Mouse (Mus musculus) spleen, adult 2 months (tissue): ENCODE measurements around the gene Hoga1. TPM values are rescaled to one million over a fixed set of nuclear protein-coding genes. Genes with fewer than 3 reads are reported as not detected.

Experiments used
- DNase-seq, 2 experiments: peaks; one replicate each; pipeline versions ENCODE4 v3.0.0 to v3.0.0-alpha.2; 2012 to 2021; ENCODE audit warnings: low spot score in 2 of 2, low read depth in 1 of 2
- H3K27ac ChIP-seq: fragments of 200-500 bp; 2 replicates; pipeline ENCODE4 v1.5.1; 2012; ENCODE audit warnings: low read length, inconsistent platforms; ENCODE audit not compliant: insufficient read depth
- H3K27me3 ChIP-seq: fragments of 200-500 bp; 2 replicates; pipeline ENCODE4 v1.6.1; 2012; ENCODE audit warnings: mild to moderate bottlenecking, moderate library complexity, low read length, inconsistent platforms; ENCODE audit not compliant: control insufficient read depth, insufficient read depth
- H3K36me3 ChIP-seq: fragments of 200-500 bp; 2 replicates; pipeline ENCODE4 v1.6.1; 2012; ENCODE audit warnings: mild to moderate bottlenecking, low read length, inconsistent platforms; ENCODE audit not compliant: control insufficient read depth, insufficient read depth
- H3K4me1 ChIP-seq: fragments of 200-500 bp; 2 replicates; pipeline ENCODE4 v1.6.1; 2011; ENCODE audit warnings: inconsistent platforms; ENCODE audit not compliant: control insufficient read depth, insufficient read depth, insufficient read length
- H3K4me3 ChIP-seq: fragments of 200-500 bp; 2 replicates; pipeline ENCODE4 v1.5.1; 2011; ENCODE audit warnings: mild to moderate bottlenecking, inconsistent platforms; ENCODE audit not compliant: insufficient read depth, insufficient read length; ENCODE audit errors: extremely low read depth
- CTCF ChIP-seq: fragments of 200-500 bp; IDR thresholded peaks from 2 replicates; pipeline ENCODE4 v1.5.1; 2011; ENCODE audit warnings: mild to moderate bottlenecking, inconsistent platforms; ENCODE audit not compliant: insufficient read depth, insufficient read length, insufficient replicate concordance; ENCODE audit errors: extremely low read depth
- POLR2A ChIP-seq: fragments of 200-500 bp; IDR thresholded peaks from 2 replicates; pipeline ENCODE4 v1.6.1; 2011; ENCODE audit warnings: low read depth, low read length, inconsistent platforms
- WGBS: fragments of 180-500 bp; shearing (Covaris S2); methylation state at CpG from one replicate; pipeline ENCODE4 v1.1.7; 2018; 5-methylcytosine and 5-hydroxymethylcytosine counted together
- polyA plus RNA-seq: library from polyadenylated mRNA; depleted of rRNA; stranded (reverse); fragments of >200 nt; gene quantifications from 2 replicates; pipeline ENCODE4 v1.2.3, GENCODE M21; 2012

Hoga1 gene
- polyA plus RNA-seq, 1 experiment: 2.0 TPM

DNA sequence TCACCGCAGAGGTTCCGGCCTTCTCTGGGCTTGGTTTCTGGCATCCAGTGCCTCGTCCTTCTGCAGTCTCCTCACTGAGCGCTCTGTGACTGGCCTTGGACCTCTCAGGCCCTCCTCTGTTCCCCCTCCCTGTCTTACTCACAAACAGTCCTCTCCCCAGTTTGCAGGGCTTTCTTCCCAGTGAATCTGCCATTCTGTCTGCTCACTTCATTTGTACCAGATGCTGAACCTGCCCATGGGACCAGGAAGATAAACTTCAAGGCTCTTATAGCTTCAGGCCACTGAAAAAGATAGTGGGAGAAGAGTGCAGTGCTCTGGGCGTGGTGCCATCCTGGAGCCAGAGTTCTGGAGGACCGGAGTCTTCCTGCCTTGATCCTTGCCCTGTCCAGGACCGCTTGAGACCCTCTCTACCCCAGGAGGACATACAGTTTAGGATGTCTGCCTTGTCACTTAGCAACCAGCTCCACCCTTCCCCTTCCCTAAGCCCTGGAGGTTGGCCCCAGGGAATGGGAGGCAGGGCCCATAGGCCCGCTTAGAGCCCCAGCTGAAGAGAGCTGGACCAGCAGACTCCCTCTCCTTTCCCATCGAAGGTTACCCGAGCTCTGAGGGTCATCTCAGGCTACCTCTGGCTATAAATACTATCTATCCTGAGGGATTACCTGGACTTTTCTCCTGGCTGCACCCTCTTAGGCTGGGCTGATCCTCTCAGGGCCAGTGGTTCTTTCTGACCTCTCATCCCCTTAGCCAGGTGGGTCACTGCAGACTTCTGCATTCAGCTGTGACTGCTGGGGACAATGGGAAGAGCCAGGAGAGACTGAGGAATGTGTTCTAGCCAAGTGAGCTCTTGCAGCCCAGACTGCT is 23.5 kb upstream of the Hoga1 start:
- no peak overlapping the region for H3K4me3 ChIP-seq
- 79% methylated on average over 10 of the region's 10 CpGs for WGBS
- H3K36me3 ChIP-seq: no peaks in the 10 kb centered on the region
- H3K27ac ChIP-seq: no peak overlapping the region
- no peak for TF ChIP-seq CTCF
- no peak for TF ChIP-seq POLR2A
- no peaks in the 10 kb centered on the region for H3K4me1 ChIP-seq
- H3K27me3 ChIP-seq: no peaks in the 10 kb centered on the region
- no peak for DNase-seq

DNA sequence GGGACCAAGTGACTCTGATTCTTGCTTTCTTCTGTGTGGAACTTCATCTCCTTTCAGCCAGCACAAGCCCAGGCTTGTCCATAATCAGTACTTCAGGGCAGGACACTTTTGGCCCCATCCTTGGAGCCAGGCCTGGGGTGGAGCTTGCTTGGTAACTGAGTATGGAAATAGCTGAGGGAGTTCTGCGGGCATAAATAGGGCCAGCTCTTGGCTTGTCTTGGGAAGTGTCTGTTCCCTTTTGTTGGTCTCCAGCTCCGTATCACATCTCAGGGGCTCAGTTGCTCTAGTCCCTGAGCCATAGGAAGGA is 22.9 kb upstream of the Hoga1 start:
- Histone ChIP-seq H3K4me3 (no peak overlapping the region), H3K4me1 (no peaks in the 10 kb centered on the region), H3K27ac (no peak overlapping the region), H3K36me3 (no peaks in the 10 kb centered on the region), H3K27me3 (no peaks in the 10 kb centered on the region)
- DNase-seq: no peak
- TF ChIP-seq POLR2A: no peak
- no peak for TF ChIP-seq CTCF
- WGBS: 83% methylated on average over 2 of the region's 2 CpGs

DNA sequence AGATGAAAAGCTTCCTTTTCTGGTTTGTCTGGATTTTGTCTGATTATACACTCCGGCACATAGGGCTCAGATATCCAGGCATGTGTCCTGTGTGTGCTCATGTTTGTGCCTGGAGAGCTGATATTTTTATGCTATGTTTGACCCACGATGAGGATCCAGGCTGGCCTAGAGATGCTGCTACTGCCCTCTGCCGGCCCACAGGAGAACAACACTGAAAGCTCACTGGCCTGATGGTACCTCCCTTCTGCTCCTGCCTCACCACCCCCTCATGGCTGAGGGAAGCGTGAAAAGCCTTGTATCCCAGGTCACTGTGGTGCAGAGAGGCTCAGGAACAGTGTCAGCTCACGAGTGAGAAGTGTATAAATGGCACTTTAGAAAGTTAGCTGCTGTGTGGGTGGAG is 19.3 kb upstream of the Hoga1 start:
- no peak overlapping the region for H3K4me3 ChIP-seq
- DNase-seq: peak; percentile 28 to 69
- no peaks in the 10 kb centered on the region for H3K27me3 ChIP-seq
- no peaks in the 10 kb centered on the region for H3K36me3 ChIP-seq
- TF ChIP-seq CTCF (peak; percentile 87; the same call in 1 of the 2 replicates), POLR2A (no peak)
- H3K27ac ChIP-seq: no peak overlapping the region
- H3K4me1 ChIP-seq: no peaks in the 10 kb centered on the region
- 8% methylated on average over 5 of the region's 5 CpGs for WGBS

DNA sequence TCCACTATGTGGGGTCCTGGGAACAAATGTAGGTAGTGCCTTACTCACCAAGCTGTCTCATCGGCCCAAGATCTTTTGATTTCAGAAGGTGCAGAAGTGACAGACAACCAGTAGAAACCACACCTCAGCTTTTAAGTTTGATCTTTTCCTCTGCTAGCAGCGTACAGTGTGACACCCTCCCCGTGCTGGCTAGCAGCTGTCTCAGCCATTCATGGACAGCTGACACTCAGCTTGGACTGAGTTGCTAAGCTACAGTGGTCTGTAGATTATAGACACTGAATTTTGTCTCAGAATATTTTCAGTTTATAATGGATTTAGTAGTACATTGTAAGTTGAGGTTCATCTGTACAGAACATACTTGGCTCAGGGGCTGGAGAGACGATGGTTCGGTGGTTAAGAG is 14.3 kb upstream of the Hoga1 start:
- peaks cover 2% of the 10 kb centered on the region; the same call in 1 of the 2 replicates for H3K36me3 ChIP-seq
- no peaks in the 10 kb centered on the region for H3K4me1 ChIP-seq
- H3K27ac ChIP-seq: no peak overlapping the region
- no peak overlapping the region for H3K4me3 ChIP-seq
- 72% methylated on average over 5 of the region's 5 CpGs for WGBS
- DNase-seq: no peak
- TF ChIP-seq POLR2A (no peak), CTCF (no peak)
- no peaks in the 10 kb centered on the region for H3K27me3 ChIP-seq

DNA sequence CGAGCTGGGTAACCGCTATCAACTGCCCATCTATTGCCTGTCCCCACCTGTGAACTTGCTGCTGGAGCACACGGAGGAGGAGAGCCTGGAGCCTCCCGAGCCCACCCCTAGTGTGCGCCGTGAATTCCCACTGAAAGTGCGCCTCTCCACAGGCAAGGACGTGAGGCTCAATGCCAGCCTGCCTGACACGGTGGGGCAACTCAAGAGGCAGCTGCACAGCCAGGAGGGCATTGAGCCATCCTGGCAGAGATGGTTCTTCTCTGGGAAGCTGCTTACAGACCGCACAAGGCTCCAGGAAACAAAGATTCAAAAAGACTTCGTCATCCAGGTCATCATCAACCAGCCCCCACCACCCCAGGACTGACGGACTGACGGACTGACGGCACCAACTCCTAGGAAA is 11.8 kb upstream of the Hoga1 start:
- Histone ChIP-seq H3K27ac (no peak overlapping the region), H3K4me1 (no peaks in the 10 kb centered on the region), H3K4me3 (no peak overlapping the region), H3K36me3 (peaks cover 2% of the 10 kb centered on the region; the same call in 1 of the 2 replicates), H3K27me3 (no peaks in the 10 kb centered on the region)
- no peak for DNase-seq
- no peak for TF ChIP-seq CTCF
- TF ChIP-seq POLR2A: no peak
- 94% methylated on average over 14 of the region's 14 CpGs for WGBS

DNA sequence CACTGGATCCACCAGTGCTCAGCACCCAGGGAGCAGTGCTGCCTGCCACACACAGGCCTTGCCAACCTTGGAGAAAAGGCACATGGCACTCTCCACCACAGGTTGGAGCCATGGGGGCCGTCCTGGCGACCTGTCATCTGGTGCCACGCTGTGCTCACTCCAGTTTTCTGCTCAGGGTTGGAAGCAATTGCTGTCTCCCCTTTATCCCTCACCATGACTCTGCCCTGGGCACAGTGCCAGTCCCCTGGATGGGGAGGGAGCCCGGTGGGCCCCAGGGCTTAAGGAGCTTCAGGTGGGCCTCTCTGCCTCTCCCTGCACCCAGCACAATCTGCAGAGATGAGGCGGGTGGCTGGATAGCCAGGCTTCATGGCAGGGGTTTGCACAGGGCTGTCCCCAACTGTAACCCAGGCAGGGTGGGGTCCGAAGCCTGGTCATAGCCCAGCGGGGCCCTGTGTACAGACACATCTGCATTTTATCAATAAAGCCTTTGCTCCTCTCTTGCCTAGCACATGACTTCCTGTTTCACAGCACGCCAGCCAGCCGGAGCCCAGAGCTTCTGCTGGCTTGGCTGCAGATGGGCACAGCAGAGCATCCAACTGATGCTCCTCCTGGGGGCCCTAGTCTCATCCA is 11.1 kb upstream of the Hoga1 start:
- 67% methylated on average over 9 of the region's 9 CpGs for WGBS
- H3K4me1 ChIP-seq: no peaks in the 10 kb centered on the region
- no peaks in the 10 kb centered on the region for H3K27me3 ChIP-seq
- H3K27ac ChIP-seq: no peak overlapping the region
- TF ChIP-seq CTCF: no peak
- TF ChIP-seq POLR2A: no peak
- H3K36me3 ChIP-seq: peaks cover 2% of the 10 kb centered on the region; the same call in 1 of the 2 replicates
- no peak for DNase-seq
- no peak overlapping the region for H3K4me3 ChIP-seq

DNA sequence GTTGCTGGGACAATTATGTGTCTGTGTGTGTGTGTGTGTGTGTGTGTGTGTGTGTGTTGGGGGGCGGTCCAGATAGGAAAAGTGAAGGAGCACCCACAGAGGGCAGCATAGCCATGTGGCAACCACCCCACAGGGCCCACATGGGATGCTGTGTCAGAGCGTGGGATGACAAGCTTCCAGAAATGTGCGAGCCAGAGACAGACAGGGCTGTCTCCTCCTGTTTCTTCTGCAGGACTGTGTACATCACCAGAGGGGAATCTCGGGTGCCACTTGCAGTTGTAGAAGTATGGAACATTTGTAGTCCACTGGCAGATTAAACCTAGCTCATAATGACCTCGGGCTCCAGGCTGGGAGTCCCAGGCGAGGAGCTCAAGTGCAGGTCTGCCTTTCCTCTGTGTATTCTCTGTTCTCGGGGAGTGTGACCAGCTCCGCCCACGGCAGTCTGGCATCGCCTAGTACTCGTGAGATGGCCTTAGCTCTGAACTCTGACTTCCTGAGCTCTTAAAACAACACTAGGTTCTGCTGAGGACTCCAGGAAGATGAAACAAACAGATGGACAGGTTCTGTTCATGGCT is 10.4 kb upstream of the Hoga1 start:
- Histone ChIP-seq H3K36me3 (peaks cover 2% of the 10 kb centered on the region; the same call in 1 of the 2 replicates), H3K27me3 (no peaks in the 10 kb centered on the region), H3K4me3 (no peak overlapping the region), H3K4me1 (no peaks in the 10 kb centered on the region), H3K27ac (no peak overlapping the region)
- DNase-seq: no peak
- 70% methylated on average over 11 of the region's 11 CpGs for WGBS
- TF ChIP-seq CTCF (no peak), POLR2A (no peak)
